ENCODE assay signal across 9 mouse cellular contexts in genomic region chr12:5277028-5277427, GRCm38 (mm10).
DNase-seq lines count a peak whose midpoint lies in the region; ATAC-seq and TF ChIP-seq lines count a peak whose summit lies in the region.
"Had no signal": no experiment of that assay in that cellular context is flagged by ENCODE, and none has a peak within 500 bp of the region (broad histone marks: within the 10 kb centered on the region; RNA-seq: fewer than 3 reads in every experiment).

No protein-coding gene starts in this region.

- intact Hi-C loops in heart, postnatal 36 days (cut with DNase I), result no loop called here
- intact Hi-C loops in left cerebral cortex, adult 2 months (cut with DNase I), result no loop called here

- ATAC-seq in hematopoietic stem cell, adult 5-6 weeks (replicated peaks in 1 of 2; ENCODE audit: insufficient read depth in 1 of 2, low FRiP score in 2 of 2, low TSS enrichment in 1 of 2, low read depth in 1 of 2, poor library complexity in 2 of 2, severe bottlenecking in 2 of 2), result peak; percentile 95 to 96
- ATAC-seq in lung, embryonic 14.5 days (ENCODE audit: insufficient read depth), result peak; percentile 42

- 0 out of 2 replicates have a peak overlapping the region, but pooled peaks have one; percentile 4 for H3K4me2 ChIP-seq in lung, embryonic 14.5 days
- H3K4me2 ChIP-seq: limb, embryonic 12.5 days had no signal

- peaks cover 29% of the 10 kb centered on the region for H3K4me1 ChIP-seq in lung, embryonic 14.5 days (ENCODE audit: insufficient read depth)
- peaks cover 6% of the 10 kb centered on the region for H3K4me1 ChIP-seq in cerebellum, adult 2 months (ENCODE audit: control insufficient read depth, insufficient read depth, low read length)

- no peak overlapping the region for H3K4me3 ChIP-seq in lung, embryonic 14.5 days (ENCODE audit: low read depth, low read length)
- no peak overlapping the region for H3K4me3 ChIP-seq in cerebellum, adult 2 months (replicated peaks; ENCODE audit: insufficient read depth, low read depth, low read length)
- H3K4me3 ChIP-seq in left cerebral cortex, adult 2 months, result no peak overlapping the region
- H3K4me3 ChIP-seq: limb, embryonic 12.5 days had no signal

- peak; percentile 92 for DNase-seq in heart, adult 11 months
- no peak for DNase-seq in heart, postnatal 36 days
- peak; percentile 13 for DNase-seq in R1 (ENCODE audit: low read depth, low spot score)
- peak; percentile 82 for DNase-seq in lung, embryonic 14.5 days
- DNase-seq in right cerebral cortex, postnatal 14 days, result no peak
- no peak for DNase-seq in cerebellum, adult 2 months
- DNase-seq in left cerebral cortex, adult 2 months (ENCODE audit: extremely low spot score in 1 of 2, low spot score in 2 of 2), result no peak

- peak overlapping the region; percentile 70; the same call in 1 of the 2 replicates for H3K27ac ChIP-seq in lung, embryonic 14.5 days (ENCODE audit: low read depth)
- no peak overlapping the region for H3K27ac ChIP-seq in cerebellum, adult 2 months (ENCODE audit: insufficient read depth, low read length)
- no peak overlapping the region for H3K27ac ChIP-seq in left cerebral cortex, adult 2 months
- H3K27ac ChIP-seq: limb, embryonic 12.5 days had no signal

- 41% methylated on average over 9 of the region's 9 CpGs for WGBS in lung, embryonic 14.5 days
- 67% methylated on average over 9 of the region's 9 CpGs for WGBS in cerebellum, adult 2 months

- H3K9ac ChIP-seq in lung, embryonic 14.5 days, result no peak overlapping the region
- H3K9ac ChIP-seq: limb, embryonic 12.5 days had no signal

- H3K36me3 ChIP-seq in lung, embryonic 14.5 days (ENCODE audit: insufficient read depth), result no peaks in the 10 kb centered on the region
- H3K36me3 ChIP-seq: limb, embryonic 12.5 days had no signal

- TF ChIP-seq CTCF in lung, embryonic 14.5 days (IDR thresholded peaks at IDR 0.05; ENCODE audit: low read depth), result no peak
- no peak for TF ChIP-seq CTCF in cerebellum, adult 2 months (IDR thresholded peaks at IDR 0.05; ENCODE audit: borderline replicate concordance, insufficient read depth, low read depth, low read length)
- TF ChIP-seq CTCF in left cerebral cortex, adult 2 months (IDR thresholded peaks at IDR 0.05), result no peak

- TF ChIP-seq POLR2A in cerebellum, adult 2 months (IDR thresholded peaks at IDR 0.05; ENCODE audit: borderline replicate concordance, insufficient read depth, low read length), result no peak

- H3K27me3 ChIP-seq in lung, embryonic 14.5 days (ENCODE audit: insufficient read depth, low read length), result no peaks in the 10 kb centered on the region
- H3K27me3 ChIP-seq in cerebellum, adult 2 months (ENCODE audit: control insufficient read depth, insufficient read depth, low read length), result no peaks in the 10 kb centered on the region
- H3K27me3 ChIP-seq: limb, embryonic 12.5 days had no signal

- H3K9me3 ChIP-seq in lung, embryonic 14.5 days (ENCODE audit: low read depth, low read length), result no peaks in the 10 kb centered on the region
- H3K9me3 ChIP-seq: limb, embryonic 12.5 days had no signal

Comparison
In these comparisons a context has a peak if more than half of its experiments do, and no peak if none do; other contexts are left out.
1. DNase-seq: peak in heart, adult 11 months (single experiment), R1 (single experiment) and lung, embryonic 14.5 days (single experiment); none in heart, postnatal 36 days (0 of 2), right cerebral cortex, postnatal 14 days (single experiment), cerebellum, adult 2 months (0 of 2) and left cerebral cortex, adult 2 months (0 of 2).